ENCODE assay signal across 8 mouse cellular contexts in the genomic region with DNA sequence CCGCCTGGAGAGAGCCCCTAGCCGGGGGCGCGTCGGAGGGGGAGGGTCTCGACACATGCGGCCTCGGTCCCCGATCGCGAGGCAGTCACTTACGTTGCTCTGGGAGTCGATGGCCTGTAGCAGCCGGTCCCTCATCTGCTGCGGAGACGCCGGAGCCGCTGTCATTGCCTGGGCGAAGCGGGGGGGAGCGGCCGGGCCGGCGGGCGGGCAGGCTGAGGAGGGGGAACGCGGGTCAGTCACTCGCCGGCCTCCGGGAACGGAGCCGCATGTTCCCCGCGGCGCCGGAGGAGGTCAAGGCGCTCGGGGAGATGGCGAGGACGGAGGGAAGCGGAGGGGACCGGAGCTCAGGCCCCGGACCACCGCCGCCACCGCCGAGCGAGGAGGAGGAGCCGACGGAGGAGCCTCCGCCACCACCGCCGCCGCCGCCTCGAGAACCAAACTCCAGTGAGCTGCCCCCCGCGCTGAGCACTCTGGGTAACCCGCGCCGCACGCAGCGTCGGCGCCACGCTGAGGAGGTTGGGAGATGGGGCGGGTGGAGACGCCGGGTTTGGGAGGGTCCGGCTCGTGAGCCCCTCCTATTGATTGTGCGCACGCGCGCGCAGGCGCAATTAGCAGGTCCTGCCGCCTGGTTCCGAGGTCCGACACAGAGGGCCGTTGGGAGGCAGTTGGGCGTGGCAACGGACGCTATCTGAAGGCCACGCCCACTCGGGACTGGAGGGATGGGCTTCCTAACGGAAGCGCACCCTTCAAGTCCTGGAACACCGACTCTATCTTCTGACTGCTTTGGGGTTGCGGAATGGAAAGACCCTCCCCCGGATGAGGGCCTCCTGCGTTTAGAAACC. TPM values are rescaled to one million over a fixed set of nuclear protein-coding genes. Genes with fewer than 3 reads are reported as not detected.
A peak's percentile ranks its signal among the peaks of the same experiment; 100 is the strongest.
DNase-seq lines count a peak whose midpoint lies in the region; ATAC-seq and TF ChIP-seq lines count a peak whose summit lies in the region.

A gene (minus strand): TSS at position 469 of the 842 bp plus-strand sequence.

- H3K36me3 ChIP-seq in CH12.LX (replicated peaks in 1 of 2; ENCODE audit: control insufficient read depth in 1 of 2, insufficient read depth in 1 of 2, low read length in 1 of 2), result peaks cover 13 to 45% of the 10 kb centered on the region in 2 experiments
- H3K36me3 ChIP-seq in forebrain, embryonic 11.5 days (ENCODE audit: control insufficient read depth, insufficient read depth, low read length), result peaks cover 2% of the 10 kb centered on the region; the same call in 1 of the 2 replicates
- no peaks in the 10 kb centered on the region; the same call in 1 of the 2 replicates for H3K36me3 ChIP-seq in heart, embryonic 16.5 days (ENCODE audit: control insufficient read depth, insufficient read depth)
- peaks cover 20% of the 10 kb centered on the region for H3K36me3 ChIP-seq in liver, embryonic 15.5 days (replicated peaks)
- peaks cover 11% of the 10 kb centered on the region; the same call in 1 of the 2 replicates for H3K36me3 ChIP-seq in neural tube, embryonic 12.5 days

- no peaks in the 10 kb centered on the region for H3K9me3 ChIP-seq in CH12.LX (replicated peaks; ENCODE audit: low read length)
- H3K9me3 ChIP-seq in forebrain, embryonic 11.5 days (ENCODE audit: control insufficient read depth, low read length), result no peaks in the 10 kb centered on the region
- H3K9me3 ChIP-seq in heart, embryonic 16.5 days (replicated peaks; ENCODE audit: control insufficient read depth, low read length), result no peaks in the 10 kb centered on the region
- H3K9me3 ChIP-seq in liver, embryonic 15.5 days (replicated peaks), result no peaks in the 10 kb centered on the region
- no peaks in the 10 kb centered on the region for H3K9me3 ChIP-seq in neural tube, embryonic 12.5 days

- peaks cover 5 to 53% of the 10 kb centered on the region in 2 experiments for H3K4me1 ChIP-seq in CH12.LX (ENCODE audit: control insufficient read depth in 1 of 2, insufficient read depth in 2 of 2)
- H3K4me1 ChIP-seq in forebrain, embryonic 11.5 days (replicated peaks; ENCODE audit: control insufficient read depth, insufficient read depth, low read length), result peaks cover 6% of the 10 kb centered on the region; the same call in 1 of the 2 replicates
- peaks cover 19% of the 10 kb centered on the region for H3K4me1 ChIP-seq in heart, embryonic 16.5 days (ENCODE audit: control insufficient read depth, insufficient read depth, low read length)
- peaks cover 49% of the 10 kb centered on the region for H3K4me1 ChIP-seq in liver, embryonic 15.5 days (replicated peaks)
- peaks cover 26% of the 10 kb centered on the region for H3K4me1 ChIP-seq in neural tube, embryonic 12.5 days

- peak; percentile 97 for ATAC-seq in forebrain, embryonic 11.5 days (replicated peaks; ENCODE audit: low FRiP score)
- peak; percentile 96 for ATAC-seq in heart, embryonic 16.5 days (replicated peaks; ENCODE audit: extremely low read depth, insufficient read depth, low FRiP score)
- peak; percentile 96 for ATAC-seq in liver, embryonic 15.5 days (ENCODE audit: insufficient read depth)
- ATAC-seq in neural tube, embryonic 12.5 days (ENCODE audit: low FRiP score, low read depth), result peak; percentile 94

- TF ChIP-seq CTCF in CH12.LX (conservative IDR thresholded peaks at IDR 0.05 in 1 of 2, IDR thresholded peaks at IDR 0.05 in 1 of 2; ENCODE audit: low read depth in 2 of 2, low read length in 2 of 2), result no peak

- peak within 1 kb of the TSS; percentile 21; the same call in 1 of the 2 replicates for H3K27ac ChIP-seq in CH12.LX (ENCODE audit: insufficient read depth, low read depth)
- H3K27ac ChIP-seq in forebrain, embryonic 11.5 days (ENCODE audit: low read depth, low read length), result peak within 1 kb of the TSS; percentile 72
- peak within 1 kb of the TSS; percentile 98 for H3K27ac ChIP-seq in heart, embryonic 16.5 days (ENCODE audit: low read length)
- H3K27ac ChIP-seq in liver, embryonic 15.5 days (replicated peaks), result peak within 1 kb of the TSS; percentile 85
- peak within 1 kb of the TSS; percentile 86 for H3K27ac ChIP-seq in neural tube, embryonic 12.5 days

- dilution Hi-C loops in CH12.LX (cut with MboI; ENCODE audit: extremely low pct_ligation_motif_present, extremely low pct_unique_long_range_greater_than_20kb, low sequenced_read_pairs), result no loop called here

- peaks cover 49% of the 10 kb centered on the region for H3K79me2 ChIP-seq in CH12.LX (replicated peaks; ENCODE audit: control insufficient read depth, extremely low read depth, insufficient read depth, poor library complexity, severe bottlenecking)

- under 1% methylated on average over 88 of the region's 92 CpGs for WGBS in forebrain, embryonic 11.5 days
- under 1% methylated on average over 88 of the region's 92 CpGs for WGBS in heart, embryonic 16.5 days
- under 1% methylated on average over 91 of the region's 92 CpGs for WGBS in liver, embryonic 15.5 days (ENCODE audit: insufficient replicate concordance)
- under 1% methylated on average over 92 of the region's 92 CpGs for WGBS in neural tube, embryonic 12.5 days

- peak; percentile 98 for DNase-seq in CH12.LX (ENCODE audit: extremely low read depth)
- peak; percentile 97 for DNase-seq in c-Kit-positive CD71-positive TER-119-negative erythroid progenitor cells, embryonic 14.5 days (ENCODE audit: low read depth)
- peak; percentile 98 for DNase-seq in forebrain, embryonic 11.5 days (ENCODE audit: low spot score)
- peak; percentile 98 to 99 for DNase-seq in kidney, postnatal 36 days
- peak; percentile 99 for DNase-seq in telencephalon, adult 2 months (ENCODE audit: low read depth, low spot score)

- peak; percentile 88 for TF ChIP-seq POLR2A in CH12.LX (IDR thresholded peaks at IDR 0.05; ENCODE audit: low read depth, low read length)

- peak within 1 kb of the TSS; percentile 93 for H3K4me2 ChIP-seq in CH12.LX (ENCODE audit: insufficient read depth, low read depth, poor library complexity, severe bottlenecking)
- peak within 1 kb of the TSS; percentile 76 for H3K4me2 ChIP-seq in forebrain, embryonic 11.5 days (ENCODE audit: low read depth, low read length, severe bottlenecking)
- peak within 1 kb of the TSS; percentile 85 for H3K4me2 ChIP-seq in heart, embryonic 16.5 days (ENCODE audit: low read depth, low read length)
- peak within 1 kb of the TSS; percentile 93 for H3K4me2 ChIP-seq in liver, embryonic 15.5 days
- peak within 1 kb of the TSS; percentile 99 for H3K4me2 ChIP-seq in neural tube, embryonic 12.5 days (replicated peaks)

- TF ChIP-seq EP300 in CH12.LX (IDR thresholded peaks at IDR 0.05; ENCODE audit: low read length), result no peak

- peak within 1 kb of the TSS; percentile 90 to 99 (median 95) for H3K4me3 ChIP-seq in CH12.LX (replicated peaks in 1 of 3; ENCODE audit: low read depth in 2 of 3, low read length in 2 of 3, poor library complexity in 1 of 3)
- peak within 1 kb of the TSS; percentile 94 for H3K4me3 ChIP-seq in forebrain, embryonic 11.5 days (ENCODE audit: low read depth, low read length)
- peak within 1 kb of the TSS; percentile 83 for H3K4me3 ChIP-seq in heart, embryonic 16.5 days (ENCODE audit: low read length)
- H3K4me3 ChIP-seq in liver, embryonic 15.5 days (replicated peaks), result peak within 1 kb of the TSS; percentile 96
- peak within 1 kb of the TSS; percentile 94 for H3K4me3 ChIP-seq in neural tube, embryonic 12.5 days

- no peaks in the 10 kb centered on the region for H3K27me3 ChIP-seq in CH12.LX (replicated peaks)
- H3K27me3 ChIP-seq in forebrain, embryonic 11.5 days (ENCODE audit: control insufficient read depth, insufficient read depth, low read length), result no peaks in the 10 kb centered on the region
- H3K27me3 ChIP-seq in heart, embryonic 16.5 days (ENCODE audit: control insufficient read depth, insufficient read depth, low read length), result no peaks in the 10 kb centered on the region
- H3K27me3 ChIP-seq in liver, embryonic 15.5 days, result no peaks in the 10 kb centered on the region
- H3K27me3 ChIP-seq in neural tube, embryonic 12.5 days (replicated peaks), result no peaks in the 10 kb centered on the region

- TF ChIP-seq RAD21 in CH12.LX (IDR thresholded peaks at IDR 0.05; ENCODE audit: low read depth, low read length), result no peak

- peak within 1 kb of the TSS; percentile 94 for H3K9ac ChIP-seq in CH12.LX (ENCODE audit: insufficient read depth, low read depth)
- H3K9ac ChIP-seq in forebrain, embryonic 11.5 days (ENCODE audit: low read length), result peak within 1 kb of the TSS; percentile 94
- peak within 1 kb of the TSS; percentile 93 for H3K9ac ChIP-seq in heart, embryonic 16.5 days (ENCODE audit: low read length)
- H3K9ac ChIP-seq in liver, embryonic 15.5 days, result peak within 1 kb of the TSS; percentile 98
- H3K9ac ChIP-seq in neural tube, embryonic 12.5 days, result peak within 1 kb of the TSS; percentile 95

- in situ Hi-C loops in CH12.LX (cut with MboI; ENCODE audit: low pct_ligation_motif_present, low pct_unique_long_range_greater_than_20kb, low sequenced_read_pairs), result no loop called here

TF ChIP-seq in CH12.LX, 34 proteins besides CTCF, POLR2A, EP300 and RAD21 (continues in another document):
- TF ChIP-seq MYC (IDR thresholded peaks at IDR 0.05; ENCODE audit: low read depth, low read length), result 0 out of 2 replicates have a peak, but pooled peaks have one; percentile 21
- TF ChIP-seq MEF2A (IDR thresholded peaks at IDR 0.05; ENCODE audit: borderline replicate concordance, low read depth, low read length), result peak; percentile 41; the same call in 1 of the 2 replicates
- no peak for TF ChIP-seq RCOR1 (conservative IDR thresholded peaks at IDR 0.05; ENCODE audit: low read depth, low read length)
- TF ChIP-seq MAZ (IDR thresholded peaks at IDR 0.05; ENCODE audit: low read depth, low read length), result peak; percentile 80; the same call in 1 of the 2 replicates
- peak; percentile 63; the same call in 1 of the 2 replicates for TF ChIP-seq TBP (conservative IDR thresholded peaks at IDR 0.05; ENCODE audit: low read depth, low read length)
- no peak for TF ChIP-seq ZNF384 (IDR thresholded peaks at IDR 0.05; ENCODE audit: low read depth, low read length)
- no peak for TF ChIP-seq BHLHE40 (IDR thresholded peaks at IDR 0.05; ENCODE audit: low read depth, low read length)
- TF ChIP-seq MAX (IDR thresholded peaks at IDR 0.05; ENCODE audit: low read length), result 0 out of 2 replicates have a peak, but pooled peaks have one; percentile 40
- no peak for TF ChIP-seq JUN (IDR thresholded peaks at IDR 0.05; ENCODE audit: insufficient read depth, low read depth, low read length)
- no peak for TF ChIP-seq E2F4 (IDR thresholded peaks at IDR 0.05; ENCODE audit: insufficient replicate concordance, low read depth, low read length)
- no peak; the same call in none of the 2 replicates for TF ChIP-seq MXI1 (IDR thresholded peaks at IDR 0.05; ENCODE audit: low read depth, low read length)

RNA-seq across cellular contexts. Expression of the gene that starts here (rescaled TPM):
- total RNA-seq in CH12.LX (2012; rRNA removed) (9.7 and 10.3 TPM in 2 replicates), CH12.LX (2014; rRNA removed) (6.6 and 8.7 TPM in 2 replicates)
- 12.9 and 14.3 TPM in 2 replicates for polyA plus RNA-seq in CH12.LX (2012; ENCODE audit: insufficient read length, low read depth)
- 18.1 and 19.2 TPM in 2 replicates for polyA plus RNA-seq in forebrain, embryonic 11.5 days (2014; fragmentation: Nextera tagmentation; extraction: Ambion mirVana)
- polyA plus RNA-seq in heart, embryonic 16.5 days (2015; fragmentation: Nextera tagmentation; extraction: Ambion mirVana), result 11.5 and 12.7 TPM in 2 replicates
- 7.2 and 7.7 TPM in 2 replicates for polyA plus RNA-seq in liver, embryonic 15.5 days (2015; fragmentation: Nextera tagmentation; extraction: Ambion mirVana)
- 18.8 and 19.6 TPM in 2 replicates for polyA plus RNA-seq in neural tube, embryonic 12.5 days (2016; fragmentation: Nextera tagmentation; extraction: Ambion mirVana)

Comparison
In these comparisons a context has a peak if more than half of its experiments do, and no peak if none do; other contexts are left out.
1. Peak in every context shown above with its lines: DNase-seq, ATAC-seq, H3K4me3 ChIP-seq and H3K27ac ChIP-seq.
2. H3K27ac ChIP-seq: peak in every context shown above with its lines; median percentile 98 in heart, embryonic 16.5 days; 86 in neural tube, embryonic 12.5 days; 85 in liver, embryonic 15.5 days; 72 in forebrain, embryonic 11.5 days; 21 in CH12.LX.